Mouse (Mus musculus): Measurements from ENCODE around the gene Slc22a17. TPM values are rescaled to one million over a fixed set of nuclear protein-coding genes. Genes with fewer than 3 reads are reported as not detected.

The Slc22a17 gene
- polyA plus RNA-seq, 1 experiment from 2014 or later: 32.2 TPM

- Histone ChIP-seq H3K27me3 (ENCODE audit: control insufficient read depth, insufficient read depth, low read length) (no peaks in the 10 kb centered on the region), H3K36me3 (ENCODE audit: control insufficient read depth, insufficient read depth, low read length) (no peaks in the 10 kb centered on the region), H3K4me2 (ENCODE audit: low read depth, low read length) (peak overlapping the region; percentile 77), H3K4me1 (ENCODE audit: control insufficient read depth, insufficient read depth, low read length) (no peaks in the 10 kb centered on the region), H3K4me3 (replicated peaks; ENCODE audit: low read length) (peak overlapping the region; percentile 75), H3K9ac (ENCODE audit: low read length) (peak overlapping the region; percentile 91), H3K9me3 (replicated peaks; ENCODE audit: control insufficient read depth, low read length) (no peaks in the 10 kb centered on the region), H3K27ac (ENCODE audit: low read length) (peak overlapping the region; percentile 65; the same call in 1 of the 2 replicates)
- ATAC-seq (ENCODE audit: insufficient read depth, low FRiP score): peak; percentile 100
- under 1% methylated on average over 48 of the region's 56 CpGs for WGBS
These were observed 49.2 kb downstream of the Slc22a17 start for GRCm38 (mm10) chr14:54863501-54864312.

GRCm38 (mm10) chr14:54860511-54860910, 52.4 kb downstream of the Slc22a17 start:
- Histone ChIP-seq H3K27me3 (ENCODE audit: control insufficient read depth, insufficient read depth, low read length) (no peaks in the 10 kb centered on the region), H3K9me3 (replicated peaks; ENCODE audit: control insufficient read depth, low read length) (no peaks in the 10 kb centered on the region), H3K4me3 (replicated peaks; ENCODE audit: low read length) (no peak overlapping the region), H3K4me2 (ENCODE audit: low read depth, low read length) (no peak overlapping the region), H3K9ac (ENCODE audit: low read length) (no peak overlapping the region), H3K36me3 (ENCODE audit: control insufficient read depth, insufficient read depth, low read length) (0 out of 2 replicates have a peak, but pooled peaks cover 8% of the 10 kb centered on the region), H3K27ac (ENCODE audit: low read length) (no peak overlapping the region), H3K4me1 (ENCODE audit: control insufficient read depth, insufficient read depth, low read length) (no peaks in the 10 kb centered on the region)
- ATAC-seq (ENCODE audit: insufficient read depth, low FRiP score): no peak
- WGBS: 50% methylated on average over 2 of the region's 2 CpGs

- no peaks in the 10 kb centered on the region for H3K9me3 ChIP-seq (replicated peaks; ENCODE audit: control insufficient read depth, low read length)
- H3K27me3 ChIP-seq (ENCODE audit: control insufficient read depth, insufficient read depth, low read length): no peaks in the 10 kb centered on the region
- 89% methylated on average over 9 of the region's 9 CpGs for WGBS
- 0 out of 2 replicates have a peak, but pooled peaks cover 8% of the 10 kb centered on the region for H3K36me3 ChIP-seq (ENCODE audit: control insufficient read depth, insufficient read depth, low read length)
- no peak for ATAC-seq (ENCODE audit: insufficient read depth, low FRiP score)
- no peak overlapping the region for H3K4me3 ChIP-seq (replicated peaks; ENCODE audit: low read length)
- H3K4me1 ChIP-seq (ENCODE audit: control insufficient read depth, insufficient read depth, low read length): no peaks in the 10 kb centered on the region
- no peak overlapping the region for H3K27ac ChIP-seq (ENCODE audit: low read length)
- no peak overlapping the region for H3K9ac ChIP-seq (ENCODE audit: low read length)
- H3K4me2 ChIP-seq (ENCODE audit: low read depth, low read length): no peak overlapping the region
These were observed 55.0 kb downstream of the Slc22a17 start for GRCm38 (mm10) chr14:54857891-54858290.

GRCm38 (mm10) chr14:54856703-54857102, 56.2 kb downstream of the Slc22a17 start:
- WGBS: 90% methylated on average over 7 of the region's 7 CpGs

More at GRCm38 (mm10) chr14:54856703-54857102, 56.2 kb downstream of the Slc22a17 start:
- H3K4me3 ChIP-seq (replicated peaks; ENCODE audit: low read length): no peak overlapping the region
- H3K9ac ChIP-seq (ENCODE audit: low read length): no peak overlapping the region
- no peaks in the 10 kb centered on the region for H3K27me3 ChIP-seq (ENCODE audit: control insufficient read depth, insufficient read depth, low read length)
- ATAC-seq (ENCODE audit: insufficient read depth, low FRiP score): no peak
- H3K4me2 ChIP-seq (ENCODE audit: low read depth, low read length): no peak overlapping the region
- H3K27ac ChIP-seq (ENCODE audit: low read length): no peak overlapping the region
- H3K9me3 ChIP-seq (replicated peaks; ENCODE audit: control insufficient read depth, low read length): no peaks in the 10 kb centered on the region
- 0 out of 2 replicates have a peak, but pooled peaks cover 8% of the 10 kb centered on the region for H3K36me3 ChIP-seq (ENCODE audit: control insufficient read depth, insufficient read depth, low read length)
- no peaks in the 10 kb centered on the region for H3K4me1 ChIP-seq (ENCODE audit: control insufficient read depth, insufficient read depth, low read length)

MicroRNA genes within 50 kb of the gene (microRNA counts, 519-probe panel; counts per million panel counts)
- microRNA mmu-miR-208a: 2,040 counts per million, percentile 41 among the panel's probes with 10 or more counts

Small RNA genes within 50 kb of the gene (microRNA-seq; reads per million reads assigned to microRNA genes)
- 4.5 reads per million, percentile 24 among the genes with 10 or more reads in this experiment for gene Mir208a

Other genes with a start within 250 kb of the Slc22a17 start
- 68.3 and 76.6 TPM in 2 replicates for gene 1700123O20Rik, start 226.9 kb downstream of the Slc22a17 start, polyA plus RNA-seq (2015; fragmentation: Nextera tagmentation; extraction: Ambion mirVana)
- gene Acin1, start 226.2 kb downstream of the Slc22a17 start, polyA plus RNA-seq (2015; fragmentation: Nextera tagmentation; extraction: Ambion mirVana): 89.1 and 101 TPM in 2 replicates
- gene Gm29776, start 214.3 kb downstream of the Slc22a17 start, polyA plus RNA-seq (2015; fragmentation: Nextera tagmentation; extraction: Ambion mirVana): 0.15 and 0.19 TPM in 2 replicates
- 0.88 and 1.2 TPM in 2 replicates for gene Cebpe, start 201.0 kb downstream of the Slc22a17 start, polyA plus RNA-seq (2015; fragmentation: Nextera tagmentation; extraction: Ambion mirVana)
- 9.9 and 10.2 TPM in 2 replicates for gene Slc7a8, start 131.2 kb downstream of the Slc22a17 start, polyA plus RNA-seq (2015; fragmentation: Nextera tagmentation; extraction: Ambion mirVana)
- gene Rnf212b, start 99.0 kb downstream of the Slc22a17 start, polyA plus RNA-seq (2015; fragmentation: Nextera tagmentation; extraction: Ambion mirVana): not detected in 2 replicates
- gene Homez, start 42.2 kb downstream of the Slc22a17 start, polyA plus RNA-seq (2015; fragmentation: Nextera tagmentation; extraction: Ambion mirVana): 7.7 and 8.6 TPM in 2 replicates
- 1.2 TPM in 2 replicates for gene Ppp1r3e, start 35.6 kb downstream of the Slc22a17 start, polyA plus RNA-seq (2015; fragmentation: Nextera tagmentation; extraction: Ambion mirVana)
- gene Bcl2l2, start 29.8 kb downstream of the Slc22a17 start, polyA plus RNA-seq (2015; fragmentation: Nextera tagmentation; extraction: Ambion mirVana): 4.0 and 4.2 TPM in 2 replicates
- gene Gm20521, start 29.7 kb downstream of the Slc22a17 start, polyA plus RNA-seq (2015; fragmentation: Nextera tagmentation; extraction: Ambion mirVana): 0.12 TPM in 1 of 2 replicates, not detected in the other
- 67.8 and 78.6 TPM in 2 replicates for gene Pabpn1, start 20.6 kb downstream of the Slc22a17 start, polyA plus RNA-seq (2015; fragmentation: Nextera tagmentation; extraction: Ambion mirVana)
- gene Efs, start 13.0 kb upstream of the Slc22a17 start, polyA plus RNA-seq (2015; fragmentation: Nextera tagmentation; extraction: Ambion mirVana): 26.8 and 30.3 TPM in 2 replicates
- not detected in 2 replicates for gene Il25, start 19.6 kb upstream of the Slc22a17 start, polyA plus RNA-seq (2015; fragmentation: Nextera tagmentation; extraction: Ambion mirVana)
- 3.4 and 4.9 TPM in 2 replicates for gene Cmtm5, start 23.1 kb upstream of the Slc22a17 start, polyA plus RNA-seq (2015; fragmentation: Nextera tagmentation; extraction: Ambion mirVana)
- 0.56 and 2.1 TPM in 2 replicates for gene Myh6, start 53.8 kb upstream of the Slc22a17 start, polyA plus RNA-seq (2015; fragmentation: Nextera tagmentation; extraction: Ambion mirVana)
- not detected in 2 replicates for gene Gm17428, start 63.8 kb upstream of the Slc22a17 start, polyA plus RNA-seq (2015; fragmentation: Nextera tagmentation; extraction: Ambion mirVana)
- gene Myh7, start 81.5 kb upstream of the Slc22a17 start, polyA plus RNA-seq (2015; fragmentation: Nextera tagmentation; extraction: Ambion mirVana): 7.6 and 25.7 TPM in 2 replicates
- gene Ngdn, start 102.3 kb upstream of the Slc22a17 start, polyA plus RNA-seq (2015; fragmentation: Nextera tagmentation; extraction: Ambion mirVana): 74.7 and 74.9 TPM in 2 replicates
- 3.1 and 3.6 TPM in 2 replicates for gene Zfhx2, start 179.2 kb upstream of the Slc22a17 start, polyA plus RNA-seq (2015; fragmentation: Nextera tagmentation; extraction: Ambion mirVana)
- gene Thtpa, start 181.7 kb upstream of the Slc22a17 start, polyA plus RNA-seq (2015; fragmentation: Nextera tagmentation; extraction: Ambion mirVana): 19.9 and 22.5 TPM in 2 replicates
- gene Ap1g2, start 193.5 kb upstream of the Slc22a17 start, polyA plus RNA-seq (2015; fragmentation: Nextera tagmentation; extraction: Ambion mirVana): 46.2 and 54.8 TPM in 2 replicates
- 1.1 and 1.2 TPM in 2 replicates for gene Jph4, start 203.8 kb upstream of the Slc22a17 start, polyA plus RNA-seq (2015; fragmentation: Nextera tagmentation; extraction: Ambion mirVana)